Mouse (Mus musculus): ENCODE results near the gene Vkorc1l1. TPM values are rescaled to one million over a fixed set of nuclear protein-coding genes. Genes with fewer than 3 reads are reported as not detected.

The Vkorc1l1 gene
- total and polyA plus RNA-seq, 3 experiments, result 24.2 to 42.4 TPM; not detected in 1

- TF ChIP-seq TBP (IDR thresholded peaks at IDR 0.05; ENCODE audit: low read depth, low read length), result no peak
- no peak for TF ChIP-seq EP300 (IDR thresholded peaks at IDR 0.05; ENCODE audit: low read depth in 1 of 2, low read length in 2 of 2)
- TF ChIP-seq MAX (IDR thresholded peaks at IDR 0.05; ENCODE audit: low read length), result no peak
- no peak for TF ChIP-seq TCF12 (IDR thresholded peaks at IDR 0.05; ENCODE audit: low read depth, low read length)
- TF ChIP-seq USF2 (IDR thresholded peaks at IDR 0.05; ENCODE audit: borderline replicate concordance in 1 of 2, insufficient read depth in 1 of 2, low read depth in 1 of 2, low read length in 2 of 2), result no peak
- TF ChIP-seq MAFK (IDR thresholded peaks at IDR 0.05; ENCODE audit: borderline replicate concordance, low read depth, low read length), result no peak
- TF ChIP-seq POLR2AphosphoS5 (IDR thresholded peaks at IDR 0.05; ENCODE audit: borderline replicate concordance, low read depth, low read length), result no peak
- no peak for TF ChIP-seq ETS1 (IDR thresholded peaks at IDR 0.05; ENCODE audit: low read depth, low read length)
- TF ChIP-seq NELFE (IDR thresholded peaks at IDR 0.05; ENCODE audit: low read depth, low read length), result no peak
- no peak for TF ChIP-seq RAD21 (IDR thresholded peaks at IDR 0.05; ENCODE audit: low read depth, low read length)
- no peak for TF ChIP-seq MXI1 (IDR thresholded peaks at IDR 0.05; ENCODE audit: low read depth, low read length)
- TF ChIP-seq POLR2AphosphoS2 (IDR thresholded peaks at IDR 0.05; ENCODE audit: low read length), result no peak
- no peak for TF ChIP-seq TAL1 (IDR thresholded peaks at IDR 0.05; ENCODE audit: low read length)
- no peak for TF ChIP-seq MYB (IDR thresholded peaks at IDR 0.05; ENCODE audit: low read depth, low read length)
- TF ChIP-seq CHD2 (IDR thresholded peaks at IDR 0.05; ENCODE audit: low read length), result no peak
- TF ChIP-seq E2F4 (IDR thresholded peaks at IDR 0.05; ENCODE audit: borderline replicate concordance, low read depth, low read length), result no peak
- no peak for TF ChIP-seq ZC3H11A (IDR thresholded peaks at IDR 0.05; ENCODE audit: low read depth, low read length)
- no peak for TF ChIP-seq UBTF (IDR thresholded peaks at IDR 0.05; ENCODE audit: borderline replicate concordance, insufficient read depth, low read depth, low read length)
- no peak for DNase-seq (ENCODE audit: low read depth, low spot score)
- H3K9ac ChIP-seq (ENCODE audit: control insufficient read depth, low read depth, low read length, poor library complexity, severe bottlenecking), result no peak overlapping the region
- peaks cover 7 to 24% of the 10 kb centered on the region in 2 experiments for H3K36me3 ChIP-seq (ENCODE audit: control insufficient read depth in 1 of 2, insufficient read depth in 2 of 2, low read length in 2 of 2)
- H3K4me3 ChIP-seq (ENCODE audit: control insufficient read depth in 1 of 2, insufficient read depth in 1 of 2, low read depth in 2 of 2, low read length in 2 of 2), result no peak overlapping the region
- no peaks in the 10 kb centered on the region for H3K27me3 ChIP-seq (ENCODE audit: control insufficient read depth in 1 of 2, insufficient read depth in 2 of 2, low read length in 2 of 2)
- H3K4me1 ChIP-seq (ENCODE audit: control insufficient read depth in 1 of 2, insufficient read depth in 2 of 2, low read length in 2 of 2), result peaks cover 6 to 14% of the 10 kb centered on the region in 2 experiments; a peak in 3 of 4 replicates
- no peaks in the 10 kb centered on the region for H3K9me3 ChIP-seq (replicated peaks; ENCODE audit: insufficient read depth, low read length)
- peaks cover 8% of the 10 kb centered on the region for H3K79me2 ChIP-seq (ENCODE audit: control insufficient read depth, insufficient read depth, low read length, poor library complexity)
- H3K27ac ChIP-seq (ENCODE audit: control insufficient read depth, low read depth, low read length), result no peak overlapping the region
Observed at GRCm38 (mm10) chr5:129980216-129980615, 38.4 kb downstream of the Vkorc1l1 start.

GRCm38 (mm10) chr5:129989376-129989775, 47.6 kb downstream of the Vkorc1l1 start:
- no peak for DNase-seq (ENCODE audit: low read depth, low spot score)
- Histone ChIP-seq H3K9me3 (replicated peaks; ENCODE audit: insufficient read depth, low read length) (no peaks in the 10 kb centered on the region), H3K36me3 (ENCODE audit: control insufficient read depth in 1 of 2, insufficient read depth in 2 of 2, low read length in 2 of 2) (peaks cover 2 to 6% of the 10 kb centered on the region in 2 experiments; a peak in 3 of 4 replicates), H3K79me2 (ENCODE audit: control insufficient read depth, insufficient read depth, low read length, poor library complexity) (no peaks in the 10 kb centered on the region), H3K4me1 (ENCODE audit: control insufficient read depth in 1 of 2, insufficient read depth in 2 of 2, low read length in 2 of 2) (peaks cover 0 to 4% of the 10 kb centered on the region in 2 experiments; a peak in 1 of 4 replicates), H3K27ac (ENCODE audit: control insufficient read depth, low read depth, low read length) (no peak overlapping the region), H3K27me3 (ENCODE audit: control insufficient read depth in 1 of 2, insufficient read depth in 2 of 2, low read length in 2 of 2) (no peaks in the 10 kb centered on the region), H3K9ac (ENCODE audit: control insufficient read depth, low read depth, low read length, poor library complexity, severe bottlenecking) (no peak overlapping the region), H3K4me3 (ENCODE audit: control insufficient read depth in 1 of 2, insufficient read depth in 1 of 2, low read depth in 2 of 2, low read length in 2 of 2) (no peak overlapping the region)
- TF ChIP-seq POLR2AphosphoS2 (IDR thresholded peaks at IDR 0.05; ENCODE audit: low read length) (0 out of 2 replicates have a peak, but pooled peaks have one; percentile 6), SMC3 (IDR thresholded peaks at IDR 0.05; ENCODE audit: low read depth, low read length) (no peak)
